Mouse (Mus musculus) C2C12 (cell line): ENCODE results near the gene Med25. TPM values are rescaled to one million over a fixed set of nuclear protein-coding genes. Genes with fewer than 3 reads are reported as not detected.

ENCODE experiments used
- H3K27me3 ChIP-seq: one replicate; pipeline ENCODE4 v1.6.1; 2011; ENCODE audit not compliant: control insufficient read depth, insufficient read depth, insufficient read length
- H3K36me3 ChIP-seq: one replicate; pipeline ENCODE4 v1.6.1; 2011; ENCODE audit not compliant: control insufficient read depth, insufficient read depth
- H3K4me3 ChIP-seq: one replicate; pipeline ENCODE4 v1.5.1; 2011; ENCODE audit warnings: mild to moderate bottlenecking, control low read depth; ENCODE audit not compliant: poor library complexity, insufficient read depth, severe bottlenecking
- H3K79me2 ChIP-seq: one replicate; pipeline ENCODE4 v1.6.1; 2011; ENCODE audit not compliant: control insufficient read depth, insufficient read depth
- H3K79me3 ChIP-seq: one replicate; pipeline ENCODE4 v1.6.1; 2011; ENCODE audit warnings: low read depth, control low read depth
- H3ac ChIP-seq: one replicate; pipeline ENCODE3; 2011; ENCODE audit warnings: low read depth; ENCODE audit not compliant: control insufficient read depth, insufficient read length
- CEBPB ChIP-seq: IDR thresholded peaks from one replicate; pipeline ENCODE4 v1.6.1; 2011; ENCODE audit warnings: low read depth, mild to moderate bottlenecking, control low read depth, moderate library complexity
- CTCF ChIP-seq: IDR thresholded peaks from one replicate; pipeline ENCODE4 v1.5.1; 2011; ENCODE audit not compliant: control insufficient read depth, insufficient read depth, insufficient read length
- FOSL1 ChIP-seq: IDR thresholded peaks from one replicate; pipeline ENCODE4 v1.8.0; 2011; ENCODE audit warnings: mild to moderate bottlenecking, low read length; ENCODE audit not compliant: poor library complexity, insufficient read depth, severe bottlenecking
- MAX ChIP-seq: IDR thresholded peaks from one replicate; pipeline ENCODE4 v1.6.1; 2011; ENCODE audit warnings: mild to moderate bottlenecking, control low read depth
- MYOD1 ChIP-seq: IDR thresholded peaks from one replicate; pipeline ENCODE4 v1.6.1; 2011; ENCODE audit warnings: low read depth; ENCODE audit not compliant: control insufficient read depth, insufficient read length
- MYOG ChIP-seq: IDR thresholded peaks from one replicate; pipeline ENCODE4 v1.6.1; 2011; ENCODE audit not compliant: control insufficient read depth, insufficient read length; ENCODE audit errors: extremely low read depth
- USF1 ChIP-seq: IDR thresholded peaks from one replicate; pipeline ENCODE4 v1.6.1; 2011; ENCODE audit warnings: low read depth, mild to moderate bottlenecking, control low read depth, moderate library complexity
- polyA plus RNA-seq: library from polyadenylated mRNA; unstranded; fragments of >200 nt; fragmentation: generic; extraction: Trizol; gene quantifications from one replicate; pipeline ENCODE4 v1.2.1, GENCODE M21; 2012; ENCODE audit warnings: missing spikeins

Gene Med25
- polyA plus RNA-seq, 1 experiment = 43.9 TPM

- Histone ChIP-seq H3ac (peak overlapping the region; percentile 93), H3K79me2 (peaks cover 53% of the 10 kb centered on the region), H3K36me3 (peaks cover 17% of the 10 kb centered on the region), H3K4me3 (peak overlapping the region; percentile 82), H3K79me3 (peaks cover 24% of the 10 kb centered on the region), H3K27me3 (no peaks in the 10 kb centered on the region)
- TF ChIP-seq MAX = peak; percentile 60
- peak; percentile 56 for TF ChIP-seq CEBPB
- no peak for TF ChIP-seq MYOD1
- peak; percentile 46 for TF ChIP-seq USF1
Observed at GRCm38 (mm10) chr7:44849416-44850111, 42.9 kb downstream of the Med25 start.

DNA sequence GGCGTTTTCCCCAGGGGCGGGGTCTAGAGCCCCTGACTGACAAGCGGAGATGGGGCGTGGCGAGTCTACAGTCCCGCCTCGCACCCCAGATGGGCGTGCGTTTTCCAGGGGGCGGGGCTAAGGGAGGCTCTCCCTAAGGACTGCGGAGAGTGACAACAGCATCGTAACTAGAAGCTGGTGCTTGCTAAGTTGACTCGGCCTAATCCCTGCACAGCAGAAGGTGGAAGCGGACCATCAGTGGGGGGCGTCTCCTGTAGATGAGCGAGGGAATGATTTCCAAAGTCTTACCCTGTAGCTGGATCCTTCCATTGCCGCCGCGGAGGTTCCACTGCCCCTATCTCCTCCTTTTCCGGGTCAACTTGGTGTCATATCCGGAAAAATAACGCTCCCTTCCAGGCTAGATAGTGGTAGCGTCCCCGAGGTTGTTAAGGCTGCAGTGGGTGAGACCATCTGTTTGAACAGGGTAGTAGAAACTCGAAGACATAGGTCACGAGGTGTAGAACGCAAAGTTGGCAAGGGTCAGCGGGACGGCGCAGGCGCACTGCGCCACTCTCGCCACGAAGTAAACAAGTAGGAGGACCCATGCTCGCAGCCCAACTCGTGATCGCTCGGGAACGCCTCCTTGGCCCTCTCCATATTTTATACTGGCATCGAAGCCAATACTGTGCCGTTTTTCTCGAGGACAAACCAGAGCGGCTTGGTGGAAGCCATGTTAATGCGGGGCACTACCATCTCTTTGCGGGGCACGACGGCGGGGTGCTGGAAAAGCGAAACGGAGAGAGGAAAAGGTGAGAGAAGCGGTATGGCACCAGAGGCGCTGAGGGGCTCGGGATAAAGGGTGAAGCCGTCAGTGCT, 43.7 kb downstream of the Med25 start, which contains the start of the genes Akt1s1 and Tbc1d17:
Gene Akt1s1 (plus strand): TSS at position 431 of the 855 bp plus-strand sequence.
Gene Tbc1d17 (minus strand): TSS at position 519 of the 855 bp plus-strand sequence.
- H3K27me3 ChIP-seq = no peaks in the 10 kb centered on the region
- TF ChIP-seq MAX = peak; percentile 94
- no peak for TF ChIP-seq CEBPB
- peak; percentile 89 for TF ChIP-seq USF1
- H3K36me3 ChIP-seq = peaks cover 17% of the 10 kb centered on the region
- H3K79me3 ChIP-seq = peaks cover 24% of the 10 kb centered on the region
- H3K4me3 ChIP-seq = peak within 1 kb of the TSS; percentile 82
- peak within 1 kb of the TSS; percentile 93 for H3ac ChIP-seq
- peaks cover 52% of the 10 kb centered on the region for H3K79me2 ChIP-seq

DNA sequence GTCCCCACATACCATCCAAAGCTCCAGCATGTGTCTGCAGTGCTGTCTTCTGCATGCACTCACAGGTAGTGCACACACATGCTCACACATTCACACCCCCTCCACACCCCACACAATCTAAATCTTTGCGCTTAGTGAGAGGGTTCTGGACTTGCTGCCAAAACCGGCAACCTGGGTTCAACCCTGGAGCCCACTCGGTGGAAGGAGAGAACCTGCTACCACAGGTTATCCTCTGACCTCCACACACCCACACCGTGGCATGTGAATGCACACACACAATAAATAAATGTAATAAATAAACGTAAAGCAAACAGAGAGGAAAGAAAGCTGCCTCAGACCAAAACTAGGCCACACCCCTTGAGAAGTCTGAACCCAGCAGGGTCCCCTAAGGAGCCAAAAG, 44.7 kb downstream of the Med25 start:
- Histone ChIP-seq H3ac (no peak overlapping the region), H3K79me2 (peaks cover 42% of the 10 kb centered on the region), H3K36me3 (peaks cover 10% of the 10 kb centered on the region), H3K4me3 (peak overlapping the region; percentile 82), H3K27me3 (no peaks in the 10 kb centered on the region), H3K79me3 (peaks cover 18% of the 10 kb centered on the region)
- TF ChIP-seq MYOG (no peak), CEBPB (no peak), MYOD1 (no peak), MAX (no peak), USF1 (no peak), CTCF (no peak), FOSL1 (no peak)

DNA sequence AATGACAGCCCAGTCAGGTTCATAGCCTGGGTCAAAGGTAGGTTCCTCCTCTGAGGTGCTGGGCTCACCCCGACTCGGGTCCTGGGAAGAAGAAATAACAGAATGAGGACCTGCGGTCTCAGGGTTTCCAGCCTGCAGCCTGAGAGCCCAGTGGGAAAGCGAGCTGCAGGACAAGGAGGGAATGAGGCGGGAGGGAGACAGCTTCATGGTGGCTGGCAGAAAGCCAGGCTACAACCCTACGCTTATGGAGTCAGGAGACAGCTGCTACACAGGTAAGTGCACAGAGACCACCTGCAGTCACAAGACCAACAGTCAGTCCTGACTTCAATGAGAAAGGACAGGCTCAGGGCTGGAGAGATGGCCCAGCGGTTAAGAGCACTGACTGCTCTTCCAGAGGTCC, 45.7 kb downstream of the Med25 start:
- TF ChIP-seq MYOD1 = no peak
- TF ChIP-seq CEBPB = no peak
- no peak for TF ChIP-seq USF1
- no peak for TF ChIP-seq FOSL1
- TF ChIP-seq MAX = no peak
- no peak for TF ChIP-seq MYOG
- TF ChIP-seq CTCF = no peak
- peaks cover 7% of the 10 kb centered on the region for H3K36me3 ChIP-seq
- no peaks in the 10 kb centered on the region for H3K27me3 ChIP-seq
- peaks cover 16% of the 10 kb centered on the region for H3K79me3 ChIP-seq
- peaks cover 34% of the 10 kb centered on the region for H3K79me2 ChIP-seq
- H3ac ChIP-seq = no peak overlapping the region
- no peak overlapping the region for H3K4me3 ChIP-seq

- H3K36me3 ChIP-seq = peaks cover 7% of the 10 kb centered on the region
Observed at GRCm38 (mm10) chr7:44845006-44845405, 47.5 kb downstream of the Med25 start.

More at GRCm38 (mm10) chr7:44845006-44845405, 47.5 kb downstream of the Med25 start:
- Histone ChIP-seq H3K79me3 (peaks cover 3% of the 10 kb centered on the region), H3ac (no peak overlapping the region), H3K79me2 (peaks cover 16% of the 10 kb centered on the region), H3K4me3 (no peak overlapping the region), H3K27me3 (no peaks in the 10 kb centered on the region)
- TF ChIP-seq USF1 (no peak), CEBPB (no peak), MAX (no peak), MYOD1 (no peak), CTCF (no peak), MYOG (no peak), FOSL1 (no peak)
